Mouse (Mus musculus): Measurements from ENCODE around the gene Gm10197.
"Not testable (repeated sequence)": the region's sequence is repeated elsewhere in the genome, so short reads cannot be mapped to it uniquely, and the experiment has no call there.

The Gm10197 gene

GRCm38 (mm10) chr19:53371666-53372065, at the start of gene Gm10197:
Gm10197 (minus strand) TSS chr19:53371766.
- DNase-seq (ENCODE audit: low spot score), result no peak

GRCm38 (mm10) chr19:53420924-53421582, 49.5 kb upstream of the Gm10197 start:
- DNase-seq (ENCODE audit: low spot score), result peak; percentile 80

DNA sequence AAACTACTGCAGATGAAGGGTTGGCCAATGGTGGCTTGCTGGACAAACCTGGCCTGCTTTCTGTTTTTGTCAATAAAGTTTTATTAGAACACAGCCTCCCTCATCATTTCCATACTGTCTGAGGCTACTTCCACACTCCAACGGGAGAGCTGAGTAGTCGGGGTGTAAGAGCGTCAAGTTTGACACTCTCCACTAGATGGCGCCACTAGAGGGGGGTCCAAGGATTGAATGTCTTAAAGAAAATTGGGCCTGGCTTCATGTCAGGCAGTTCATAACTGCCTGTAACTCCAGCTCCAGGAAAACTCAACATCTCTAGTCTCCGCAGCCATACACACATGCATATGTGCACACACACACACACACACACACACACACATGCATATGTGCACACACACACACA, 48.3 kb upstream of the Gm10197 start:
- DNase-seq (ENCODE audit: low spot score), result peak; percentile 67

GRCm38 (mm10) chr19:53415198-53415597, 43.6 kb upstream of the Gm10197 start:
- DNase-seq (ENCODE audit: low spot score), result no peak

GRCm38 (mm10) chr19:53414650-53415049, 43.1 kb upstream of the Gm10197 start:
- DNase-seq (ENCODE audit: low spot score), result no peak

GRCm38 (mm10) chr19:53413617-53414380, 42.2 kb upstream of the Gm10197 start:
- DNase-seq (ENCODE audit: low spot score), result no peak

GRCm38 (mm10) chr19:53412149-53412848, 40.7 kb upstream of the Gm10197 start:
- no peak for DNase-seq (ENCODE audit: low spot score)

- DNase-seq (ENCODE audit: low spot score), result no peak
Measured at GRCm38 (mm10) chr19:53409663-53410307, 38.2 kb upstream of the Gm10197 start.

DNA sequence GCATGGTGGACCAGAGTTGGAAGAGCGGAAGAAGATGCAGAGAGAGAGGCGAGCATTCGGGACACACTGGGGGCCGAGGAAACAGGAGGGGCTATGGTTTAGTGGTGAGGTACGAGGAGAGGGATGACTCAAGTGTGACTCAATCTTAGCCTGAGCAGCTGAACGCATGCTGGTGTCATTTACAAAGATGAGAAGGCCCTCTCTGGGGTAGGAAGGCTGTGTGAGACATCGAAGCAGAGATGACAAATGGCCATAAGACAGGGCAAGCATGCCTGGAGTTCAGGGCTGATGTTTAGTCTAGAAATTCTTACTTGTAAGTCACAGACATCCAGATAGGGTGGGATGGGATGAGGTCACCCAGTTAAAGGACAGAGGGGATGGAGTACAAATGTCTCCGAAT, 36.8 kb upstream of the Gm10197 start:
- DNase-seq (ENCODE audit: low spot score), result no peak

- DNase-seq (ENCODE audit: low spot score), result no peak
Measured at GRCm38 (mm10) chr19:53407350-53407749, 35.8 kb upstream of the Gm10197 start.

- DNase-seq (ENCODE audit: low spot score), result no peak
Measured at GRCm38 (mm10) chr19:53405810-53406209, 34.2 kb upstream of the Gm10197 start.

GRCm38 (mm10) chr19:53404837-53405356, 33.3 kb upstream of the Gm10197 start:
- DNase-seq (ENCODE audit: low spot score), result no peak

- DNase-seq (ENCODE audit: low spot score), result no peak
Measured at GRCm38 (mm10) chr19:53404219-53404836, 32.8 kb upstream of the Gm10197 start.

DNA sequence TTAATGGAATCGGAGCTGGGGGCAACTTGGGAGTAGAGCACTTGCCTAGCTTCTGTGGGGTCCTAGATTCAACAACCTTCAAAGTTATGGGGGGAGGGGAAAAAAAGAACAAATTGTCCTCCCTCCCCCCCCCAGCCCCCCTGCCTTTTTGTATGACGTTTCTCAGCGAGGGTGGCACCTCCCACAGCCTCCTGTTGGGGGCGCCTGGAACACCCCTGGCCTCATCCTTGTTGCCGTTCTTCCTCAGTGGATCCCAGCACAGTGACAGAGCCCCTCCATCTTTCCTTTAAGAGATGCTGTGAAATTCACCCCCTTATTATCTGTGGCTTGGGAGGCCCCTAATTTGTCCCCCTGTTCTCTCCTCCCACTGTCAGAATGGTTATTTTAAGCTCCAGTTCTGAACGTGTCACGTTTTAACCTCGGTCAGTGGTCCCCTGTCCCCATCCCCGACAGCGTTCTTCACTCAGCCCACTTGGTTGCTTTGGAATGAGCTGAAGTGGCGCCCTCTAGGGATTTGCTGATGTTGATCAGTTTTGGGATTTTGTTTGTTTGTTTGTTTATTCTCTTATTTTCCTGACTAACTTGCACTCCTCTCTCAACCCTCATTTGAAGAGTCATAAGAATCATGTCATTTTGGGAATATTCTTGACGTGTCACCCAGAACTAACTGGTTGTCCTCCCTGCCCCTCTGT, 31.3 kb upstream of the Gm10197 start:
- DNase-seq (ENCODE audit: low spot score), result no peak

DNA sequence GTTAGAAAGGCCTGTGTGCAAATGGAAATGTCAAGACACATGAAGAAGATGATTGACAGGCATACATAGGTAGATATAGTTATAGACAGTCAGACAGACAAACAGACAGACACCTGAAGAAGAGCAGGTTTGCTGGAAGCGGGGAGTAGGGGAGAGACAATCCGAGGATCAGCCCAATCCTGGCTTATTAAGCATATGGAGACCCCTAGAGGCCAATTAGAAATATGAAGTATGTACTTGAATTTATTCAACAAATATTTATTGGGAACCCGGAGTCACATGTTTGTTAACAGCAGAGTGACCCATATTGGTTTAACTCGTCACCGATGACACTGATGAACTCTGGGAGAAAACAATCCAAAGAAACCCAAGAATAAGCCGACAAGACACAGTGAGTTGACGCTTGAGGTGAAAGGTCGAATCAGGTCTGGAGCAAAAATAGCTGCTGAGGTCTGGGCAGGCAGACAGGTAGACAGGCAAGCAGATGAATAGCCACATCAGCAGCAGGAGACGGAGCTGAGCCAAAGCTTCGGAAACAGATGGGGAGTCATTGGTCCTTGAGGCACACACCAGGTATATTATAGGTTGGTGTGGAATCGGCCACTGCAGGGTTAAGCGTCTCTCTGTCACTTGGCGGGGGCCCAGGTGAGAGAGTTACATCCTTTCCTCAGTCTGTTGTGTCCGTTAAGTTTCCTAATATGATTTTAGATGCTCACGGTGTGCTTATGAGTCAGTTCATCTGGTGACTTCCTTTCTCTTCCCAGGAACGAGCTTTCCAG, 29.0 kb upstream of the Gm10197 start:
- DNase-seq (ENCODE audit: low spot score), result no peak

DNA sequence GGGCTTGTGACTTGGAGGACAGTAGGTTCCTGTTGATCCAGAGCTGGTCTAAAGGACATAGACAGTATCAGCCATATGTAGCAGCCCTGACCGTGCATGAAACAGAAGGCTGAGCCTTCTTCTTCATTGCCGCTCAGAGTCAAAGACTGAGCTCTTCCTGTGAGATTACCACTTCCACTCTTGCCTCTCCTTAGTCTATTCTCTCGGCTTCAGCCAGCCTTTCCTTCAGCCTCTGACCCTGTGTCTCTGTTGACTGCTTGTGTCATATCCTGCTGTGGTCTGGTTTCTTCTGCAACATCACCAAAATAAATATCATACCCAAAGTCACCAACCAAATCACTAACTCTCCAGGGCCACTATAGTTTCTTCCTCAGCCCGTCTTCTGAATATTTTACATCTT, 27.6 kb upstream of the Gm10197 start:
- DNase-seq (ENCODE audit: low spot score), result no peak

DNA sequence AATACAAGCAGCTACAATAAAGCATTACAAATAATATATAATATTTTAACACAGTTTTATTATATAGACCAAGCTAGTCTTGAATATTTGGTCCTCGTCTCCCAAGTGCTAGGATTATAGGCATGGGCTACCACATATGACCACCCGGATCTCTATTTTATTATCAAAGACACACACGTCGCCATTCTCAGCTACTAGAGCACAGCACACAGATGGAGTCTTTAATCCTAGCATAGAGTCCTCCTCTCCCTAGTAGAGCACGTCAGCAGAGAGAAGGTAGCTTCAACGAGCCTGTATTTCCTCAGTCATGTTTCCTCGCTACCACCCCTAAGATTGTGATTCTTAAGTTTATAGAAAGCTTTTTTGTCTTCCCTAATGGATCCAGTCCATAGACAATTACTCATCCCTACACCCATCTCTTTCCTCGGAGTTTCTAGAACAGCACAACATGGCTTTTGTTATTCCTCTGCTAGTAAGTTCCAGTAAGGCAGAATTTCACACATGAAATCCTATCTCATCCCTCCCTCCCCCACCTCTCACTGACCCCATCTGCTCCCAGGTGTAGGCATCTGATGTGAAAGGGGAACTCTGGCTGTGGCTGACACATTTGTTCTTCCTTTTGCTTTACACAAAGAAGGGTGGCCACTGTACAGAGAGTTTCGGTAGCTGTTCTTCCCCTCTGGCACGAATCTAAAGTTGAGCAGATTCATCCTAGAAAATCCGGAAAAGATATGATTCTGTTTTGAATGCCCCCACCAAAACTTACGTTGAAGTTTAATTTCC, 26.1 kb upstream of the Gm10197 start:
- DNase-seq (ENCODE audit: low spot score), result no peak

GRCm38 (mm10) chr19:53395805-53396204, 24.2 kb upstream of the Gm10197 start:
- not testable (repeated sequence) for DNase-seq (ENCODE audit: low spot score)

DNA sequence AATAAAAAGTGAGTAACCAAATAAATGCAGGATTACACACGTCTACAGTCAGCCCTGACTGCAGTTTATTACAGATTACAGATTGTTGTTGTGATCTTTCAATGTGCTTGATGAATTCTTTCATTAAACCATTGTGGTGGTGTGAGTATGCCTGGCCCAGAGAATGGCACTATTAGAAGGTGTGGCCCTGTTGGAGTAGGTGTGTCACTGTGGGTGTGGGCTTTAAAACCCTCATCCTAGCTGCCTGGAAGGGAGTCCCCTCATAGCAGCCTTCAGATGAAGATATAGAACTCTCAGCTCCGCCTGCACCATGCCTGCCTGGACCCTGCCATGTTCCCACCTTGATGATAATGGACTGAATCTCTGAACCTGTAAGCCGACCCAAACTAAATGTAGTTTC, 23.4 kb upstream of the Gm10197 start:
- not testable (repeated sequence) for DNase-seq (ENCODE audit: low spot score)

DNA sequence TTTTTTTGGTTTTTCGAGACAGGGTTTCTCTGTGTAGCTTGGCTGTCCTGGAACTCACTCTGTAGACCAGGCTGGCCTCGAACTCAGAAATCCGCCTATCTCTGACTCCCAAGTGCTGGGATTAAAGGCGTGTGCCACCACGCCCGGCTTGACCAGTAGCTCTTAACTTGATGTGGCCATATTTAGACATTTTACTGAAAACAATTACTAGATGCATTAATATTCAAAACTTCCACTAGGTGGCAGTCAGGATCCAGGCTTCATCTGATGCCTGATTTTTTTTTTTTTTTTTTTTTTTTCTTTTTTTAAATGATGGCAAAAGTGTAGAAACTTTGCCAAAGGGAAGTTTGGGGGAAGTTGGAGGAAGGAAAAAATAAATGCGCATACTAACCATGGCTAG, 23.0 kb upstream of the Gm10197 start:
- DNase-seq (ENCODE audit: low spot score), result peak; percentile 34

Measured in urinary bladder, postnatal 14 days (tissue).